Mouse (Mus musculus): ENCODE data around the gene Dda1. TPM values are rescaled to one million over a fixed set of nuclear protein-coding genes. Genes with fewer than 3 reads are reported as not detected.

The Dda1 gene
- polyA plus RNA-seq, 1 experiment = 126 TPM

DNA sequence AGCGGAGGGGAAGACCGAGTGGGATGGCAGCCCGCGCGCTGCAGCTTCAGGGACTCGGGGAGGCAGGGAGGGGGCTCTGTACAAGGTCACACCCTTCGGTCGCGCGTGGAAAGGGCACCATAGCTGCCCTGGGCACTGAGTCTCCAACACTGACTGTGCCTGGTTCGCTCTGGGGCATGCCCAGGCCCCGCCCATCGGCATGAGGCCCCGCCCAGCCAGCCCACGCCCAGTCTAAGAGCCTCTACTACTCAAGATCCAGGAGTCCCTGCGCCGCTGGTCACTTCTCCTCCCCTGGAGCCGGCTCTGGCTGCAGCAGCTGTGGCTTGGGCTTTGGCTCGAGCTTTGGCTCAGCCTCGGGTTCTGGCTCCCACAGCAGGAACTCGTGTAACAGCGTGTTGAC lies 12.1 kb upstream of the Dda1 start:
- TF ChIP-seq CTCF (IDR thresholded peaks at IDR 0.05; ENCODE audit: extremely low read depth, insufficient read depth, low read length) = no peak
- TF ChIP-seq POLR2A (IDR thresholded peaks at IDR 0.05; ENCODE audit: extremely low read depth, insufficient read depth, low read length) = no peak
- Histone ChIP-seq H3K4me3 (ENCODE audit: insufficient read depth, low read length) (no peak overlapping the region), H3K4me1 (ENCODE audit: control insufficient read depth, insufficient read depth, low read length) (peaks cover 2% of the 10 kb centered on the region; the same call in 1 of the 2 replicates), H3K27ac (ENCODE audit: insufficient read depth, low read length) (no peak overlapping the region)

DNA sequence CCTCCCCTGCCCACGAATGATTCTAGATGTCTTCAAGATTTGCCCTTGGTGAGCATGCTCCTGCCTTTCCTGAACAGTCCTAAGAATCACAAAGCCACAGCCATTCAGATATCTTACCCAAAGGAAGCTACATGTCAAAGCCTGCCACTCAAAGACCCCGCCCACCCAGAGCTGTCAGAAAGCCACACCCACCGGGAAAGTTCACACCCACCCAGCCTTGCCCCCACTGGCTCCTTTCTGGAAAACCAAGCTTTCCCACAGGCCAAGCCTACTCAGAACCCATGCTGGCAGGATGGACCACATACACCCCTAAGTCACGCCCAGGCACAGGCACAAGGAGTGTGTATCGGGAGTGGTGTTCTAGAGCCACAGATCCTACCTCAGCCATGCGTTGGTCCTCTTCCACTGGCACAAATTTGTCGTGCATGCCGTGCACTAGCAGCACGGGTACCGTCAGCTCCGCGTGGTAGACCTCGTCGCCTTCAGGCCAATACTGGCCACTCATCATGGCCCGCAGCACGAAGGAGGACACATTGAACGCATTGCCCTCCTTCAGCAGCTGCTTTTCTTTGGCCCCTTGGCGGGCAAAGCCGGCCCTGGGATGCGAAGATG lies 11.2 kb upstream of the Dda1 start:
- Histone ChIP-seq H3K4me3 (ENCODE audit: insufficient read depth, low read length) (no peak overlapping the region), H3K27ac (ENCODE audit: insufficient read depth, low read length) (no peak overlapping the region)
- TF ChIP-seq CTCF (IDR thresholded peaks at IDR 0.05; ENCODE audit: extremely low read depth, insufficient read depth, low read length) (no peak), POLR2A (IDR thresholded peaks at IDR 0.05; ENCODE audit: extremely low read depth, insufficient read depth, low read length) (no peak)

GRCm38 (mm10) chr8:71460716-71461115 lies 8.3 kb upstream of the Dda1 start:
- H3K4me1 ChIP-seq (ENCODE audit: control insufficient read depth, insufficient read depth, low read length) = peaks cover 7% of the 10 kb centered on the region
- no peak overlapping the region for H3K4me3 ChIP-seq (ENCODE audit: insufficient read depth, low read length)
- H3K27ac ChIP-seq (ENCODE audit: insufficient read depth, low read length) = no peak overlapping the region
- TF ChIP-seq CTCF (IDR thresholded peaks at IDR 0.05; ENCODE audit: extremely low read depth, insufficient read depth, low read length) = no peak
- no peak for TF ChIP-seq POLR2A (IDR thresholded peaks at IDR 0.05; ENCODE audit: extremely low read depth, insufficient read depth, low read length)

More for the DNA sequence above, 11.2 kb upstream of the Dda1 start:
- H3K4me1 ChIP-seq (ENCODE audit: control insufficient read depth, insufficient read depth, low read length) = peaks cover 5% of the 10 kb centered on the region

GRCm38 (mm10) chr8:71461152-71461840 lies 7.7 kb upstream of the Dda1 start:
- Histone ChIP-seq H3K4me1 (ENCODE audit: control insufficient read depth, insufficient read depth, low read length) (peaks cover 7% of the 10 kb centered on the region), H3K4me3 (ENCODE audit: insufficient read depth, low read length) (no peak overlapping the region; the same call in 1 of the 2 replicates), H3K27ac (ENCODE audit: insufficient read depth, low read length) (no peak overlapping the region)
- no peak for TF ChIP-seq POLR2A (IDR thresholded peaks at IDR 0.05; ENCODE audit: extremely low read depth, insufficient read depth, low read length)
- no peak for TF ChIP-seq CTCF (IDR thresholded peaks at IDR 0.05; ENCODE audit: extremely low read depth, insufficient read depth, low read length)

- peak overlapping the region; percentile 62 for H3K4me3 ChIP-seq (ENCODE audit: insufficient read depth, low read length)
- no peak overlapping the region for H3K27ac ChIP-seq (ENCODE audit: insufficient read depth, low read length)
- TF ChIP-seq CTCF (IDR thresholded peaks at IDR 0.05; ENCODE audit: extremely low read depth, insufficient read depth, low read length) (no peak), POLR2A (IDR thresholded peaks at IDR 0.05; ENCODE audit: extremely low read depth, insufficient read depth, low read length) (no peak)
- peaks cover 7% of the 10 kb centered on the region for H3K4me1 ChIP-seq (ENCODE audit: control insufficient read depth, insufficient read depth, low read length)
These were observed 6.8 kb upstream of the Dda1 start for GRCm38 (mm10) chr8:71462191-71462590.

- TF ChIP-seq CTCF (IDR thresholded peaks at IDR 0.05; ENCODE audit: extremely low read depth, insufficient read depth, low read length) (no peak), POLR2A (IDR thresholded peaks at IDR 0.05; ENCODE audit: extremely low read depth, insufficient read depth, low read length) (peak; percentile 46; the same call in 1 of the 2 replicates)
- peak overlapping the region; percentile 62 for H3K4me3 ChIP-seq (ENCODE audit: insufficient read depth, low read length)
- peak overlapping the region; percentile 73 for H3K27ac ChIP-seq (ENCODE audit: insufficient read depth, low read length)
- peaks cover 7% of the 10 kb centered on the region for H3K4me1 ChIP-seq (ENCODE audit: control insufficient read depth, insufficient read depth, low read length)
These were observed 6.2 kb upstream of the Dda1 start for GRCm38 (mm10) chr8:71462786-71463185.

GRCm38 (mm10) chr8:71463188-71464033 lies 5.6 kb upstream of the Dda1 start, which contains the start of gene Abhd8:
Gene Abhd8 (minus strand): TSS chr8:71463655.
- TF ChIP-seq POLR2A (IDR thresholded peaks at IDR 0.05; ENCODE audit: extremely low read depth, insufficient read depth, low read length) = peak; percentile 74
- no peak for TF ChIP-seq CTCF (IDR thresholded peaks at IDR 0.05; ENCODE audit: extremely low read depth, insufficient read depth, low read length)
- Histone ChIP-seq H3K4me3 (ENCODE audit: insufficient read depth, low read length) (peak within 1 kb of the TSS; percentile 62), H3K27ac (ENCODE audit: insufficient read depth, low read length) (peak within 1 kb of the TSS; percentile 73), H3K4me1 (ENCODE audit: control insufficient read depth, insufficient read depth, low read length) (peaks cover 7% of the 10 kb centered on the region)

DNA sequence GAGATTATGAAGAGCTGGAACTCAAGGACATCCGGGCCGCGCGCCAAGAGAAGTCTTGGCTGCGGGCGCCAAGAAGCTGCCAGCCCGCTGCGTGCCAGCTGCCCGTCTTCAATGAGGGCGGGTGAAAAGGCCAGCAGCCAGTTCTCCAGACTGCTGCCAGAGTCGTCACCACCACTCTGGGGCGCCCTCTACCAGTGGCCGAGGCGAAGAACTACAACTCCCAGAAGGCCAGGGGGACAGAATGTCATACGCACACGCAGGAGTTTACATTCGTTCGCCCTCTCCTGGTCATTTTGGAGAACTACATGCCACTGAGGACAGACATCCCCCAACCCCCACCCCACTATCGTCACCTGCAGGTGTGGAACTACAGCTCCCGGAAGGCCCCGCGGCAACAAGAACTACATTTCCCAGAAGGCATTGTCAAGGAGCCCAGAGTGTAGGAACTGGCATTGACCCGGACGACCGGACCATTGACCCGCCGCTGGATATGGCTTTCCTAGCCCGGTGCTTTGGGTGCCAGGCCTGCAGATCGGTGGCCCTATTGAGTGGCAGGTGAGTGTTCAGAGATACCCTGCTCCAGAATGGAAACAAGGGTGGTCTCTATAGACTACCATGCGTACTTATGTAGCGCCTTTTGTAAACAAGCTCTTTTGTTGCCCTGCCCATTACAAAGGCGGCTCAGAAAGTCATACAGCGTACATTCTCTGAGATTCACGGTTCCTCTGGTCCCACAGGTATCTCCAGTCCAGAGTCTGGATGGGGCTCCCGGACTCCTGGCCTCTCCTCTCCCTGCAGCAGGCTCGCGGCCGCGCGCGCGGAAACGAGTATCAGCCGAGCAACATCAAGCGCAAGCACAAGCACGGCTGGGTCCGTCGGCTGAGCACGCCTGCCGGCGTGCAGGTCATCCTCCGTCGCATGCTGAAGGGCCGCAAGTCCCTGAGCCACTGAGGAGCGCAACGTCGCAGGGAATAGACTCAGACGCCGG lies 4.2 kb upstream of the Dda1 start, which contains the start of gene Mrpl34:
TSS of gene Mrpl34 (plus strand) at position 447 of the 988 bp plus-strand sequence.
- peak; percentile 72 for TF ChIP-seq POLR2A (IDR thresholded peaks at IDR 0.05; ENCODE audit: extremely low read depth, insufficient read depth, low read length)
- TF ChIP-seq CTCF (IDR thresholded peaks at IDR 0.05; ENCODE audit: extremely low read depth, insufficient read depth, low read length) = peak; percentile 95
- Histone ChIP-seq H3K4me1 (ENCODE audit: control insufficient read depth, insufficient read depth, low read length) (peaks cover 7% of the 10 kb centered on the region), H3K4me3 (ENCODE audit: insufficient read depth, low read length) (peak within 1 kb of the TSS; percentile 62)

More for the DNA sequence above, 4.2 kb upstream of the Dda1 start, which contains the start of gene Mrpl34:
- peak within 1 kb of the TSS; percentile 43 for H3K27ac ChIP-seq (ENCODE audit: insufficient read depth, low read length)

Measured in cortical plate, adult 2 months (tissue).